Mouse (Mus musculus) left cerebral cortex, postnatal 10 days (tissue): ENCODE measurements around the gene Gpr19. TPM values are rescaled to one million over a fixed set of nuclear protein-coding genes. Genes with fewer than 3 reads are reported as not detected.

Experiments
- DNase-seq, 2 experiments: peaks; one replicate each; pipeline ENCODE4 v3.0.0; 2021 to 2022; ENCODE audit warnings: low spot score in 2 of 2, mixed read lengths in 1 of 2; ENCODE audit errors: extremely low spot score in 1 of 2
- intact Hi-C: fragments of 180-260 bp; cut with DNase I; formaldehyde crosslinking; loops from one replicate; pipeline ENCODE4 v1.15.1; 2025
- total RNA-seq, 2 experiments: library from RNA; stranded (reverse); gene quantifications; 2 replicates each; pipeline ENCODE4 v1.2.3; 2021

The Gpr19 gene
- total RNA-seq: 10 to 100 TPM; 23.4 to 26.0 TPM

- intact Hi-C loops: no loop called here
These were observed at the start of gene Gpr19 for GRCm38 (mm10) chr6:134898095-134898965. Gene Gpr19, minus strand, starts transcription at chr6:134898578.

GRCm38 (mm10) chr6:134947311-134948087, 49.1 kb upstream of the Gpr19 start:
- intact Hi-C loops: loop anchor here (10.0 kb wide), 1 partner anchor 293 kb away; no protein-coding TSS in a partner anchor
- DNase-seq: peak in 1 of 2 experiments; percentile 63

More at GRCm38 (mm10) chr6:134898095-134898965, at the start of gene Gpr19:
- peak; percentile 77 to 95 for DNase-seq

DNA sequence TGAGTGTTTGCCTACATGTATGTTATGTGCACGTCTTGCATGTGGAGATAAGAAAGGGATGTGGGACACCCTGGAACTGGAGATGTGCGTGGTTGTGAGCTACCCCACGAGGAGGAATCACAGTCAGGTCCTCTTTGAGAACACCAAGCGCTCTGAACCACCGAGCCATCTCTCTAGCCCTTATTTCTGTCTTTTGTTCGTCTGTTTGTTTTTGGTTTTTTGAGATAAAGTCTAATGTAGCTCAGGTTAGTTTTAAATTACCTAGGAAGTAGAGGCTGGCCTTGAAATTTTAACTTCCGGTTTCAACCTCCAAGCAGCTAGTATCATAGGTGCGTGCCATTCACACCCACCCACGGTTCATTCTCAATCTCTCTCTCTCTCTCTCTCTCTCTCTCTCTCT, 48.5 kb upstream of the Gpr19 start:
- intact Hi-C loops: loop anchor here (10.0 kb wide), 1 partner anchor 292 kb away; no protein-coding TSS in a partner anchor
- no peak for DNase-seq

GRCm38 (mm10) chr6:134946054-134946453, 47.7 kb upstream of the Gpr19 start:
- DNase-seq: no peak
- intact Hi-C loops: loop anchor here (10.0 kb wide), 1 partner anchor 291 kb away; no protein-coding TSS in a partner anchor

GRCm38 (mm10) chr6:134943759-134944407, 45.5 kb upstream of the Gpr19 start:
- no peak for DNase-seq
- intact Hi-C loops: loop anchor here (10.0 kb wide), 1 partner anchor 289 kb away; no protein-coding TSS in a partner anchor

GRCm38 (mm10) chr6:134939781-134940180, 41.4 kb upstream of the Gpr19 start:
- DNase-seq: no peak
- intact Hi-C loops: loop anchor here (10.0 kb wide), 1 partner anchor 285 kb away; no protein-coding TSS in a partner anchor

DNA sequence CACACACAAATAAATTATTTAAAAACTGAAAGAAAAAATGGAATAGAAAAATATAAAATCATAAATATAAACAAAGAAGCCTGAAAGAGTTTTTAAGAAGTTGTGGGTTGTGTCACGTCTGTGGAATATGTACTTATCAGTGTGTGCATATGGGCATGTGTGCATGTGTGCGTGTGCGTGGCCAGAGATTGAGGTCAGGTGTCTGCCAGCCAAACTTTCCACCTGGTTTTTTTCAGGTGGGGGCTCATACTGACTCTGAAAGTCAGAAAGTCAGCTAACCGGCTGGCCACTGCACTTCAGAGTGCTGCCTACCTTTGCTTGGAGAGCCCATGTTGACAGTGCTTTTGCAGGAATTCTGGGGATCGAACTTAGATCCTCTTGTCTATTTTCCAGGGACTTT, 35.9 kb upstream of the Gpr19 start:
- no peak for DNase-seq
- intact Hi-C loops: no loop called here

GRCm38 (mm10) chr6:134933207-134933558, 34.8 kb upstream of the Gpr19 start:
- intact Hi-C loops: no loop called here
- no peak for DNase-seq

GRCm38 (mm10) chr6:134932486-134933206, 34.3 kb upstream of the Gpr19 start:
- DNase-seq: no peak
- intact Hi-C loops: no loop called here

DNA sequence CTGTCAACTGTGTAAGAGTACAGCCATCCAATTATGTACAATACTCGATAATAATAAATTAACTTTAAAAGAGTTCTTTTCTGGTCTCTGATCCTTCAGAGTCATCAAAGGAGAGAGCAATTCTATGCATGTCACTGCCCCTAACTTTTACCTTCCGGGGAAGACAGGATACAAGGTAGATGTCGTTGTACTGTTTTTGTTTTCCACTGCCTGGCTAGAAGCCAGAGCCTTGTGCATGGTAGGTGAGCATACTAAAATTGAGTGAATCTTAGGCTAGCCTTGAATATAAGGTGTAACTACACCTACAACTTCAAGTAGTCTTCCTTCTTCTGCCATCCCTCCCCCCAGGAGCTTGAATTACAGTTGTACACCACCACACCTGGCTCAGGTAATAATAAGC, 32.8 kb upstream of the Gpr19 start:
- DNase-seq: no peak
- intact Hi-C loops: no loop called here

GRCm38 (mm10) chr6:134930383-134930782, 32.0 kb upstream of the Gpr19 start:
- DNase-seq: no peak
- intact Hi-C loops: no loop called here

DNA sequence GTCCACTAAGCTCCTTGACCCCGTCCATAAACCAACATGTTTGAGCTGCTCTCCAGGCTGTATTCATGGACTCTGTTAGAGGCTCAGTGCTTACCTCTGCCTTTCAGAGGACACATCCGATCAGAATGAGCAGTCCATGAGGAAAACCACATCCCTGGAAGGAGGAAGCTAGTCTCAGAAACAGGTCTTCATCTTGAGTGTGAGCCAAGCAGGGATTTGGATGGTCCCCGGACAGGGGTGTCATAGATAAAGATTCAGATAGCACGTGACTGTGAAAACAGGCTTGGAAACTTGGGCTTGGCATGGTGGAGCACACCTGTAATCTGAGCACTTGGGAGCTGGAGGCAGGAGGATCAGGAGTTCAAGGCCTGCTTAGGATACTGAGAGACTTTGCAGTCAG, 31.5 kb upstream of the Gpr19 start:
- intact Hi-C loops: no loop called here
- no peak for DNase-seq

DNA sequence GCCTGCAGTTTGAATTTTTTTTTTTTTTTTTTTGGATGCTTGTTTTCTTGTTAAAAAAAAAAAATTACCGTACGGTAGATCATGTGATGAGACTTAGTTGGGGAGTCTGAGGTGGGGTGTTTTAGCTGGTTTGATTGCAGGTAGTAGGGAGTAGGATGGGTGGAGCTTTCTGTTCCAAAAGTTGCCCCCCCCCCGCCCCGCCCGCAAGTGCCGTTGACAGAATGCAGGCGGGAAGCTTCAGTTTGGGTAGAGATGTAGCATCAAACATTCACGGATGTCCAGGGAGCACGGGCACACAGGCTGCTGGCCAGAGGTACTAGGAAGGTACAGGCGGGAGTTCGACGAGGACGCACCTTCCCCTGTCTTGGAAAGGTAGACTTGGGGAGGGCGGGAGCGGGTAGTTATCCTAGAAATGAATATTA, 30.5 kb upstream of the Gpr19 start:
- intact Hi-C loops: no loop called here
- DNase-seq: peak in 1 of 2 experiments; percentile 29

DNA sequence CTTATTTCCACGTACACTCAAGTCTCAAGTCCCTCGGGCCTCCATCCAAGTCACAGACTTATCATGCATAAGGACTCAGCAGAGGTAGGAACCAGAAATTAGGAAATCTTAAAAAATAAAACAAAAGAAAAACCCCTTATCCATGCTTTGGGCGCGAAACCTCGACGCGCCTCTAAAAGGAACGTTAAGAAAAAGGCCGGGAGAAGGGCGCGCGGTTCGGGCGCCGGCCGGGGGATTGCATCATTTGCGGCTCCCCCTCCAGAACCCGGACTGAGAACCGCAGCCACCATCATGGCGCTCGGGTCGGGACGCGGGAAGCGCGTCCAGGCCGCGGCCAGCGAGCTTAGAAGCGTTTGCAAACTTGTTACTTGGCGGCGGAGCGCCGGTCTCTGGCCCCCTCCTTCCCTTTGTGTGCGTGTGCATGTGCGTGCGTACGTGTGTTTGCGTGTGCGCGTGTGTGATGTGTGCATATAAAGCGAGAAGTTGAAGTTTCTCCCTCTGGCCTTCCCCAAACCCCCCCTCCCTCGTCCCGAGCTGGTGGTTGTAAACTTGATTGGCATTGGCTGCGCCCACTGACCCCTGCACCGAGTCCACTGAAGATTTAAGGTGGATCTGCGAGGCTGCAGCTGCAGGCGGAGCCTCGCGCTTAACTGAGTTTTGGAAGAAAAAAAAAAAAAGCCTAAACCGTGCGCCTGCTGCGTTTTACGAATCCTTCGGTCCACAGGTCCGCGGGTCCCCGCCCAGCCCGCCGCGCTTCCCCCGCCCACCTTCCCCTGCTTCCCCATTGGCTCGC, 29.9 kb upstream of the Gpr19 start:
- intact Hi-C loops: no loop called here
- peak; percentile 62 to 89 for DNase-seq

GRCm38 (mm10) chr6:134927595-134928095, 29.3 kb upstream of the Gpr19 start:
- intact Hi-C loops: no loop called here
- DNase-seq: no peak

- peak in 1 of 2 experiments; percentile 75 for DNase-seq
- intact Hi-C loops: no loop called here
These were observed 28.6 kb upstream of the Gpr19 start for GRCm38 (mm10) chr6:134926803-134927594.

- intact Hi-C loops: no loop called here
- DNase-seq: no peak
These were observed 27.9 kb upstream of the Gpr19 start for GRCm38 (mm10) chr6:134926338-134926705.
